Mouse (Mus musculus): Measurements from ENCODE around the gene Ptpn4.

Ptpn4 gene

GRCm38 (mm10) chr1:119837035-119837751, at the start of gene Ptpn4:
Ptpn4 (minus strand) TSS chr1:119837613.
- DNase-seq (ENCODE audit: low spot score in 2 of 2): peak; percentile 86 to 95

- no peak for DNase-seq (ENCODE audit: low spot score in 2 of 2)
Observed at GRCm38 (mm10) chr1:119886320-119886719, 48.9 kb upstream of the Ptpn4 start.

- DNase-seq (ENCODE audit: low spot score in 2 of 2): no peak
Observed at GRCm38 (mm10) chr1:119884272-119884671, 46.9 kb upstream of the Ptpn4 start.

- DNase-seq (ENCODE audit: low spot score in 2 of 2): no peak
Observed at GRCm38 (mm10) chr1:119878909-119879308, 41.5 kb upstream of the Ptpn4 start.

GRCm38 (mm10) chr1:119877469-119877868, 40.1 kb upstream of the Ptpn4 start:
- DNase-seq (ENCODE audit: low spot score in 2 of 2): no peak

- DNase-seq (ENCODE audit: low spot score in 2 of 2): no peak
Observed at GRCm38 (mm10) chr1:119868395-119869161, 31.2 kb upstream of the Ptpn4 start.

- DNase-seq (ENCODE audit: low spot score in 2 of 2): no peak
Observed at GRCm38 (mm10) chr1:119867300-119867699, 29.9 kb upstream of the Ptpn4 start.

GRCm38 (mm10) chr1:119865311-119865710, 27.9 kb upstream of the Ptpn4 start:
- DNase-seq (ENCODE audit: low spot score in 2 of 2): no peak

GRCm38 (mm10) chr1:119863507-119864296, 26.3 kb upstream of the Ptpn4 start:
- no peak for DNase-seq (ENCODE audit: low spot score in 2 of 2)

GRCm38 (mm10) chr1:119859566-119859965, 22.2 kb upstream of the Ptpn4 start:
- DNase-seq (ENCODE audit: low spot score in 2 of 2): no peak

GRCm38 (mm10) chr1:119852980-119853379, 15.6 kb upstream of the Ptpn4 start:
- DNase-seq (ENCODE audit: low spot score in 2 of 2): no peak

- DNase-seq (ENCODE audit: low spot score in 2 of 2): no peak
Observed at GRCm38 (mm10) chr1:119852339-119852738, 14.9 kb upstream of the Ptpn4 start.

GRCm38 (mm10) chr1:119849146-119849935, 11.9 kb upstream of the Ptpn4 start:
- no peak for DNase-seq (ENCODE audit: low spot score in 2 of 2)

- DNase-seq (ENCODE audit: low spot score in 2 of 2): no peak
Observed at GRCm38 (mm10) chr1:119845321-119845720, 7.9 kb upstream of the Ptpn4 start.

- DNase-seq (ENCODE audit: low spot score in 2 of 2): no peak
Observed at GRCm38 (mm10) chr1:119843121-119843520, 5.7 kb upstream of the Ptpn4 start.

GRCm38 (mm10) chr1:119838241-119838640, 828 bp upstream of the Ptpn4 start:
- no peak for DNase-seq (ENCODE audit: low spot score in 2 of 2)

GRCm38 (mm10) chr1:119836479-119837015, 866 bp downstream of the Ptpn4 start:
- DNase-seq (ENCODE audit: low spot score in 2 of 2): peak in 1 of 2 experiments; percentile 5

GRCm38 (mm10) chr1:119835726-119836478, 1.5 kb downstream of the Ptpn4 start:
- no peak for DNase-seq (ENCODE audit: low spot score in 2 of 2)

- DNase-seq (ENCODE audit: low spot score in 2 of 2): no peak
Observed at GRCm38 (mm10) chr1:119828160-119828559, 9.3 kb downstream of the Ptpn4 start.

- DNase-seq (ENCODE audit: low spot score in 2 of 2): no peak
Observed at GRCm38 (mm10) chr1:119818704-119819103, 18.7 kb downstream of the Ptpn4 start.

Measured in frontal cortex, postnatal 25 days (tissue).